Mouse (Mus musculus) megakaryocyte, embryonic 14.5 days (primary cell): ENCODE measurements at regions not wholly inside any gene's neighbourhood (a gene's known extent, or its start where the extent isn't known, plus 50 kb on each side); places are given as distances from the start of the nearest gene placed in this dataset.
A peak's percentile ranks its signal among the peaks of the same experiment; 100 is the strongest.

ENCODE experiments used
- H3K27me3 ChIP-seq: replicated peaks from 2 replicates; pipeline ENCODE3; 2012; ENCODE audit warnings: inconsistent platforms
- H3K36me3 ChIP-seq: replicated peaks from 2 replicates; pipeline ENCODE3; 2012; ENCODE audit warnings: low read length, inconsistent platforms, mixed read lengths
- H3K4me1 ChIP-seq: 2 replicates; pipeline ENCODE4 v1.6.1; 2012; ENCODE audit warnings: inconsistent platforms
- H3K4me3 ChIP-seq: replicated peaks from 2 replicates; pipeline ENCODE3; 2012; ENCODE audit warnings: moderate library complexity, mild to moderate bottlenecking, inconsistent platforms
- H3K9me3 ChIP-seq: 2 replicates; pipeline ENCODE4 v1.6.1; 2012; ENCODE audit warnings: inconsistent platforms
- FLI1 ChIP-seq: IDR thresholded peaks from 2 replicates; pipeline ENCODE4 v1.6.1; 2012; ENCODE audit warnings: low read length, inconsistent platforms, mixed read lengths
- GATA1 ChIP-seq: IDR thresholded peaks from 3 replicates; pipeline ENCODE4 v1.6.1; 2012; ENCODE audit warnings: mixed read lengths, low read length, inconsistent platforms, borderline replicate concordance

- Histone ChIP-seq H3K4me1 (peaks cover 67% of the 10 kb centered on the region), H3K36me3 (peaks cover 4% of the 10 kb centered on the region), H3K27me3 (no peaks in the 10 kb centered on the region), H3K9me3 (peaks cover 4% of the 10 kb centered on the region), H3K4me3 (peak overlapping the region; percentile 11)
- TF ChIP-seq GATA1 (no peak), FLI1 (no peak)
Observed at GRCm38 (mm10) chr10:42070611-42071403, 52.6 kb upstream of the Armc2 start.

GRCm38 (mm10) chr10:42069751-42070150 is 51.5 kb upstream of the Armc2 start:
- Histone ChIP-seq H3K4me1 (peaks cover 70% of the 10 kb centered on the region), H3K36me3 (peaks cover 2% of the 10 kb centered on the region), H3K4me3 (no peak overlapping the region), H3K9me3 (no peaks in the 10 kb centered on the region), H3K27me3 (no peaks in the 10 kb centered on the region)
- no peak for TF ChIP-seq FLI1
- TF ChIP-seq GATA1, result no peak

GRCm38 (mm10) chr10:42068497-42068896 is 50.3 kb upstream of the Armc2 start:
- Histone ChIP-seq H3K27me3 (no peaks in the 10 kb centered on the region), H3K9me3 (no peaks in the 10 kb centered on the region), H3K4me3 (peak overlapping the region; percentile 53), H3K4me1 (peaks cover 75% of the 10 kb centered on the region), H3K36me3 (peaks cover 2% of the 10 kb centered on the region)
- TF ChIP-seq FLI1 (no peak), GATA1 (no peak)
